Mouse (Mus musculus): Measurements from ENCODE around the gene Cdh16.

Gene Cdh16

GRCm38 (mm10) chr8:104613119-104613518 is 11.1 kb downstream of the Cdh16 start:
- DNase-seq (ENCODE audit: low read depth, low spot score): no peak

GRCm38 (mm10) chr8:104611613-104612012 is 12.6 kb downstream of the Cdh16 start:
- DNase-seq (ENCODE audit: low read depth, low spot score): no peak

- DNase-seq (ENCODE audit: low read depth, low spot score): no peak
These were observed 13.9 kb downstream of the Cdh16 start for GRCm38 (mm10) chr8:104610185-104610766.

GRCm38 (mm10) chr8:104609222-104609621 is 15.0 kb downstream of the Cdh16 start:
- DNase-seq (ENCODE audit: low read depth, low spot score): no peak

GRCm38 (mm10) chr8:104607944-104608343 is 16.3 kb downstream of the Cdh16 start:
- DNase-seq (ENCODE audit: low read depth, low spot score): no peak

GRCm38 (mm10) chr8:104606329-104606728 is 17.9 kb downstream of the Cdh16 start:
- DNase-seq (ENCODE audit: low read depth, low spot score): no peak

GRCm38 (mm10) chr8:104603245-104603593 is 21.0 kb downstream of the Cdh16 start:
- no peak for DNase-seq (ENCODE audit: low read depth, low spot score)

- peak; percentile 98 for DNase-seq (ENCODE audit: low read depth, low spot score)
These were observed 21.5 kb downstream of the Cdh16 start for GRCm38 (mm10) chr8:104602468-104603244.

GRCm38 (mm10) chr8:104601941-104602371 is 22.2 kb downstream of the Cdh16 start:
- no peak for DNase-seq (ENCODE audit: low read depth, low spot score)

GRCm38 (mm10) chr8:104601386-104601785 is 22.8 kb downstream of the Cdh16 start:
- DNase-seq (ENCODE audit: low read depth, low spot score): no peak

- no peak for DNase-seq (ENCODE audit: low read depth, low spot score)
These were observed 25.7 kb downstream of the Cdh16 start for GRCm38 (mm10) chr8:104598496-104598895.

GRCm38 (mm10) chr8:104597656-104598055 is 26.5 kb downstream of the Cdh16 start:
- no peak for DNase-seq (ENCODE audit: low read depth, low spot score)

- no peak for DNase-seq (ENCODE audit: low read depth, low spot score)
These were observed 28.2 kb downstream of the Cdh16 start for GRCm38 (mm10) chr8:104595773-104596536.

GRCm38 (mm10) chr8:104594611-104595362 is 29.4 kb downstream of the Cdh16 start:
- no peak for DNase-seq (ENCODE audit: low read depth, low spot score)

GRCm38 (mm10) chr8:104593536-104594325 is 30.5 kb downstream of the Cdh16 start:
- DNase-seq (ENCODE audit: low read depth, low spot score): no peak

GRCm38 (mm10) chr8:104592566-104592965 is 31.6 kb downstream of the Cdh16 start:
- DNase-seq (ENCODE audit: low read depth, low spot score): no peak

- no peak for DNase-seq (ENCODE audit: low read depth, low spot score)
These were observed 32.3 kb downstream of the Cdh16 start for GRCm38 (mm10) chr8:104591856-104592255.

GRCm38 (mm10) chr8:104591133-104591834 is 32.9 kb downstream of the Cdh16 start, which contains the start of gene Pdp2:
TSS of gene Pdp2 (plus strand) at chr8:104591451.
- DNase-seq (ENCODE audit: low read depth, low spot score): peak; percentile 97

GRCm38 (mm10) chr8:104590284-104590683 is 33.9 kb downstream of the Cdh16 start:
- DNase-seq (ENCODE audit: low read depth, low spot score): no peak

GRCm38 (mm10) chr8:104584522-104584921 is 39.7 kb downstream of the Cdh16 start:
- no peak for DNase-seq (ENCODE audit: low read depth, low spot score)

Data from 3T3-L1 (cell line).